Mouse (Mus musculus) hindbrain, embryonic 11.5 days (tissue): ENCODE results near the gene Zxdc. TPM values are rescaled to one million over a fixed set of nuclear protein-coding genes. Genes with fewer than 3 reads are reported as not detected.

Experiments used
- ATAC-seq: fragments of 200-750 bp; cut with Nextera tagmentation; 2 replicates; pipeline ENCODE4 v1.8.0; 2017; ENCODE audit warnings: mild to moderate bottlenecking, moderate TSS enrichment, moderate library complexity; ENCODE audit not compliant: low FRiP score
- DNase-seq: peaks from one replicate; pipeline ENCODE4 v3.0.0-alpha.2; 2015; ENCODE audit warnings: low spot score
- H3K27ac ChIP-seq: fragments of 300-500 bp; sonication (generic); 2 replicates; pipeline ENCODE4 v1.5.1; 2014; ENCODE audit warnings: mild to moderate bottlenecking, low read depth, low read length
- H3K27me3 ChIP-seq: fragments of 300-500 bp; sonication (generic); 2 replicates; pipeline ENCODE4 v1.6.1; 2014; ENCODE audit warnings: mild to moderate bottlenecking, low read length, moderate library complexity, mixed read lengths; ENCODE audit not compliant: control insufficient read depth, insufficient read depth
- H3K36me3 ChIP-seq: fragments of 300-500 bp; sonication (generic); 2 replicates; pipeline ENCODE4 v1.6.1; 2014; ENCODE audit warnings: mild to moderate bottlenecking, low read length, moderate library complexity, mixed read lengths; ENCODE audit not compliant: control insufficient read depth, insufficient read depth
- H3K4me1 ChIP-seq: fragments of 300-500 bp; sonication (generic); replicated peaks from 2 replicates; pipeline ENCODE4 v1.6.1; 2014; ENCODE audit warnings: low read length, mixed read lengths; ENCODE audit not compliant: control insufficient read depth, insufficient read depth
- H3K4me2 ChIP-seq: fragments of 300-500 bp; sonication (generic); replicated peaks from 2 replicates; pipeline ENCODE4 v1.6.1; 2014; ENCODE audit warnings: mild to moderate bottlenecking, low read depth, low read length
- H3K4me3 ChIP-seq: fragments of 300-500 bp; sonication (generic); 2 replicates; pipeline ENCODE4 v1.5.1; 2014; ENCODE audit warnings: low read depth, low read length
- H3K9ac ChIP-seq: fragments of 300-500 bp; sonication (generic); 2 replicates; pipeline ENCODE4 v1.6.1; 2014; ENCODE audit warnings: low read depth, low read length
- H3K9me3 ChIP-seq: fragments of 300-500 bp; sonication (generic); 2 replicates; pipeline ENCODE4 v1.6.1; 2016; ENCODE audit warnings: low read length; ENCODE audit not compliant: control insufficient read depth
- whole genome bisulfite sequencing: fragments of 180-500 bp; shearing (Covaris S2); extraction: QIAGEN DNeasy Blood & Tissue Kit; methylation state at CpG from one replicate; pipeline ENCODE4 v1.1.7; 2014; 5-methylcytosine and 5-hydroxymethylcytosine counted together
- polyA plus RNA-seq: library from polyadenylated mRNA; unstranded; fragments of >200 nt; fragmentation: Nextera tagmentation; extraction: Ambion mirVana; gene quantifications from 2 replicates; pipeline ENCODE4 v1.2.1, GENCODE M21; 2014

Gene Zxdc
- 10.4 and 11.5 TPM in 2 replicates for polyA plus RNA-seq

DNA sequence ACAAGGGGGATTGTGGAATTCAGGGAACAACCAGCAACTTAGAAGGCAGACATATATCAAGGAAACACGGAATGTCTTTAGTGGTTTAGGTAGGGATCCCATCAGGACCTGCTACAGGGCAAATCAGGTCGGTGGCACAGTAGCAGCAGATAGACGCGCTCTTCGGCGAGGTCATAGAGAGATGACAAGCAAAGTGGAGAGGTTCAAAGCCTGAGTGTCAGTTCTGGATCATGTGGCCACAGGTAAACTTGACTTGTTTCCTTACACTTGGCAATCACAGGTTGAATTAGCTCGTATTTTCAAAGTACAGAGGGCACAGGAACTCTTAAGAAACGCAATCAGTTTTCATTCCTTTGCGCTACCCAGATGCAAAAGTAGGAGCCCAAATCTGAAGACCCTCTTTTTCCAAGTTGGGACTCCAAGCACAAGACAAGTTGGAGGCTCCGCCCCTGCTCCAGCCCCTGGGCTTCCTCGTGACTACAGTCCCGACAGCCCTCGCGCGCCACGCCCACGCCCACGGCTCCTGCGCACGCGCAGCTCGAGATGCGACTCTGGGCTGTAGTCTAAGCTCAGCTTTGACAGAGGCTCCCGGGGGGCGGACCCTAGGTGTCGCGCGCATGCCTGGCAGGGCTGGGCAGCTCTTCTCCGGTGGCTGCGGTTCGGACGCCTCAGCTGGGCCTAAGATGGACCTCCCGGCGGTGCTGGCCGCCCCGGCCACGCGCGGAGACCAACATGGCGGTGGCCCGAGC lies at the start of gene Zxdc:
TSS of gene Zxdc (plus strand) at position 517 of the 749 bp plus-strand sequence.
- H3K27ac ChIP-seq: peak within 1 kb of the TSS; percentile 73
- peaks cover 6% of the 10 kb centered on the region; the same call in 1 of the 2 replicates for H3K4me1 ChIP-seq
- H3K27me3 ChIP-seq: no peaks in the 10 kb centered on the region
- peak within 1 kb of the TSS; percentile 96 for H3K4me2 ChIP-seq
- no peaks in the 10 kb centered on the region for H3K9me3 ChIP-seq
- peaks cover 5% of the 10 kb centered on the region; the same call in 1 of the 2 replicates for H3K36me3 ChIP-seq
- WGBS: 6% methylated on average over 38 of the region's 41 CpGs
- ATAC-seq (peak; percentile 97), DNase-seq (peak; percentile 99)
- peak within 1 kb of the TSS; percentile 85 for H3K9ac ChIP-seq
- peak within 1 kb of the TSS; percentile 96 for H3K4me3 ChIP-seq

DNA sequence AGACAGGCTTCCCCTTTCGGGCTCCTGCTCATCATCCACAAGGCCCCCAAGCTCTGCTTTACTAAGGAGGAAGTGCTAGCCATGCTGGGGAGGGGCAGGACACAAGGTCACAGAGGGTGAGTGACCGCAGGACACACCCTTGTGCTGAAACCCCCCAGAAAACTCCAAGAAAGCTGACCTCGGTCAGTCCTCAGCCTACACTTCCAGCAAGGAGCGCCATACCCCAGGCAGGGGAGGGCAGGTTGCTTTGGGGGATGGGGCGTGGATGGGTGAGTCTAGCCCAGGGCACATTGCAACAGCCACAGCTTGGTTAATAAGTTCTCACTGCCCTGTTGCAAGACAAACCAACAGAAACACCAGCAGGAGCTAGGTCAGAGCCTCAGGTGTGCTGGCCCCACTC lies 48.9 kb upstream of the Zxdc start:
- H3K9me3 ChIP-seq: no peaks in the 10 kb centered on the region
- WGBS: 79% methylated on average over 5 of the region's 5 CpGs
- H3K4me3 ChIP-seq: no peak overlapping the region
- H3K36me3 ChIP-seq: no peaks in the 10 kb centered on the region
- H3K27me3 ChIP-seq: no peaks in the 10 kb centered on the region
- ATAC-seq: no peak
- DNase-seq: no peak
- no peaks in the 10 kb centered on the region for H3K4me1 ChIP-seq
- no peak overlapping the region for H3K4me2 ChIP-seq
- H3K27ac ChIP-seq: no peak overlapping the region
- no peak overlapping the region for H3K9ac ChIP-seq

DNA sequence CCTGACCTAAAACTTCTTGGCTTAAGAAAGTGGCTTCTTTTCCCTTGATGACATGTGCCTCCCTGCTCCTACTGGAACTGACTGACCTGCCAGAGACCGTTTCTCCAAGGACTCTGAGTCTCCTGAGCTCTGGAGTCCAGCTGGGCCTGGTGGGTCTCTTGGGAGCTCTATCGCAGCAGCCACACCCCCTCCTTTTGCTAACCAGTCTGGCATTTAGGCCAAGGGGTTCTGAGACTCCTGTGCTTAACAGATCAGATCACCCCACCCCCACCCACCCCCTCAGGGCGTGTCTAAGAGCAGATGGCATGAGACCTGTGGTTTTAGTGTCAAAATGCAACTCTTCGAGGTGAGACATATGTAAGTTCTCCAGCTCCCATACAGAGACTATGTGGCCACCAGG lies 47.5 kb upstream of the Zxdc start:
- Histone ChIP-seq H3K27ac (no peak overlapping the region), H3K4me1 (no peaks in the 10 kb centered on the region), H3K4me3 (no peak overlapping the region), H3K9me3 (no peaks in the 10 kb centered on the region), H3K4me2 (no peak overlapping the region), H3K36me3 (no peaks in the 10 kb centered on the region), H3K9ac (no peak overlapping the region), H3K27me3 (no peaks in the 10 kb centered on the region)
- DNase-seq: no peak
- ATAC-seq: no peak
- WGBS: 50% methylated on average over 4 of the region's 4 CpGs

DNA sequence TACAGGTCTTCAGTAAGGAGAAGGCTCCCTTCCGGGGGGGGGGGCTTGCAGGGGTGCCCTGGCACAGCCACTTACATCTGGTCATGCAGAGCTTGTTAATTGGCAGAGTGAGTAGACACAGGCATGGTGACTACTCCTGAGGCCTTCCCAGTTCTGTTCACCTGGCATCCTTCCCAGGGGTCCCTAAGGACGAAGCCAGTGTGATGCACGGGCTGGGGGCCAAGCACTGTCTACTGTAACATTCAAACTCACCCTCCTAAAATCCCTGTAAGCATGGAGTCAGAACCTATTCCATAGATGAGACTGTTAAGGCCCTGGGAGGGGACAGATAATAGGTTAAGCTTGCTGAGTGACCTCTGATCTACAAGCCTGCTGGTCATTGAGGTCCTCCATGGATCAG lies 45.3 kb upstream of the Zxdc start:
- 78% methylated on average over 3 of the region's 3 CpGs for WGBS
- no peaks in the 10 kb centered on the region for H3K36me3 ChIP-seq
- H3K9ac ChIP-seq: no peak overlapping the region
- ATAC-seq (no peak), DNase-seq (no peak)
- H3K4me3 ChIP-seq: no peak overlapping the region
- H3K27ac ChIP-seq: no peak overlapping the region
- H3K4me2 ChIP-seq: no peak overlapping the region
- H3K4me1 ChIP-seq: no peaks in the 10 kb centered on the region
- H3K27me3 ChIP-seq: no peaks in the 10 kb centered on the region
- no peaks in the 10 kb centered on the region for H3K9me3 ChIP-seq

DNA sequence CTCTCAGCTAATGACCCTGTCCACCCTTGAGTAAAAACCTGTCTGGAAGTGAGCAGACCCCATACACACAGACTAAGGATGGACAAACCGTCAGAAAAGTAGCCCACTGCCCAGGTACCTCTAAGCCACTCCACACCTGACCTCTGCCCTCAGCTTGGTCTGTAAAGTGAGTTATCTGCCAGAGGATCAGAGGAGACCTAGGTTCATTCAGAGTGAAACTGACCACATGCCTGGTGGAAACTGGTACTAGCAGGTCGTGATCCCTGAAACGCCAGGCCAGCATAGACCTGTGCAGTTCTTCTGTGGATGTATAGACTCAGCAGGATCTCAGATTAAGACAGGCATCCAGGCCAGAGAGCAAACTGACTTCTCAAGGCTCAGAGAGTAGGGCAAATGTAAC lies 44.8 kb upstream of the Zxdc start:
- WGBS: 71% methylated on average over 3 of the region's 3 CpGs
- H3K4me2 ChIP-seq: no peak overlapping the region

DNA sequence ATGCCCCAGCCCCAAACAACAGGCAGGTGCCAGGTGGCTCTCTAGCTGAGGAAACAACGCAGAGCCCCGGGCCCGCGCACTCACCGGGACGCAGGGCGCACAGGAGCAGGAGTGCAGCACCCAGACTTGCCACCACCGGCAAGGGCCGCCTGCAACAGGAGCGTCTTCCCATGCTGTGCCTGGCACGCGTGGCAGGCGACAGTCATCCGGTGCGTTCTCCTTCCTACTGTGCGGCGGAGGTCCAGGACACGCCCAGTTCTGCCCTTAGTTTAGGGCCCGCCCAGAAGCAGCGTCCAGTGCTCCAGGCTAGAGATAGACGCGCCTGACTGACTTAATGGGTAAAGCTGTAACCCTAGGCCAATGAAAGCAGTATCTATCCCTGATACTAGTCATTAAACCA lies 44.3 kb upstream of the Zxdc start, which contains the start of gene Chst13:
TSS of gene Chst13 (minus strand) at position 195 of the 400 bp plus-strand sequence.
- DNase-seq (peak; percentile 25), ATAC-seq (0 out of 2 replicates have a peak, but pooled peaks have one; percentile 31)
- H3K36me3 ChIP-seq: no peaks in the 10 kb centered on the region
- no peaks in the 10 kb centered on the region for H3K9me3 ChIP-seq
- WGBS: 9% methylated on average over 22 of the region's 22 CpGs
- H3K27ac ChIP-seq: no peak within 1 kb of the TSS
- peak within 1 kb of the TSS; percentile 26; the same call in 1 of the 2 replicates for H3K4me2 ChIP-seq
- no peaks in the 10 kb centered on the region for H3K4me1 ChIP-seq
- no peak within 1 kb of the TSS for H3K4me3 ChIP-seq
- no peaks in the 10 kb centered on the region for H3K27me3 ChIP-seq
- no peak within 1 kb of the TSS for H3K9ac ChIP-seq

More for the DNA sequence above, 44.8 kb upstream of the Zxdc start:
- no peak overlapping the region for H3K27ac ChIP-seq
- ATAC-seq (no peak), DNase-seq (no peak)
- H3K9me3 ChIP-seq: no peaks in the 10 kb centered on the region
- no peak overlapping the region for H3K9ac ChIP-seq
- no peaks in the 10 kb centered on the region for H3K4me1 ChIP-seq
- H3K36me3 ChIP-seq: no peaks in the 10 kb centered on the region
- no peaks in the 10 kb centered on the region for H3K27me3 ChIP-seq
- no peak overlapping the region for H3K4me3 ChIP-seq

DNA sequence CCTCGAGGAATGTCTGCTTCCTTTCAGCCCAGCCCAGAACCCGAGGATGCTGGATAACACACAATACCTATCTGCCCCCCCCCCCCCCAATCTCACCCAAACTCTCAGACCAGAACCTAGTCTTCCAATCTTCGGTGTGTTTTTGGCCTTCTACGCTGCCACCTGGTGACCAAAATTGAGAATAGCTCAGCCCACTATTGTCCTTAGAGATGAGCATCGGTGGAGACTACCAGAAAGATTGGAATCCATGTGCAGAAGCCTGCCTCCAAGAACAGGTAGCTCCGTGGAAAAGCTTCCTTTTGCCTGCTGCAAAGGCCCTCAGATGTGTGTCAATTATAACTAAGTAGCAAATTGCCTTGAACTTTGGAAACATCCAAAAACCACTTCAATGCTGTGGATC lies 41.6 kb upstream of the Zxdc start:
- Histone ChIP-seq H3K27me3 (no peaks in the 10 kb centered on the region), H3K27ac (no peak overlapping the region), H3K4me1 (no peaks in the 10 kb centered on the region), H3K4me3 (no peak overlapping the region), H3K9me3 (no peaks in the 10 kb centered on the region), H3K4me2 (no peak overlapping the region), H3K36me3 (no peaks in the 10 kb centered on the region), H3K9ac (no peak overlapping the region)
- ATAC-seq (no peak), DNase-seq (peak; percentile 35)
- WGBS: 30% methylated on average over 6 of the region's 6 CpGs

DNA sequence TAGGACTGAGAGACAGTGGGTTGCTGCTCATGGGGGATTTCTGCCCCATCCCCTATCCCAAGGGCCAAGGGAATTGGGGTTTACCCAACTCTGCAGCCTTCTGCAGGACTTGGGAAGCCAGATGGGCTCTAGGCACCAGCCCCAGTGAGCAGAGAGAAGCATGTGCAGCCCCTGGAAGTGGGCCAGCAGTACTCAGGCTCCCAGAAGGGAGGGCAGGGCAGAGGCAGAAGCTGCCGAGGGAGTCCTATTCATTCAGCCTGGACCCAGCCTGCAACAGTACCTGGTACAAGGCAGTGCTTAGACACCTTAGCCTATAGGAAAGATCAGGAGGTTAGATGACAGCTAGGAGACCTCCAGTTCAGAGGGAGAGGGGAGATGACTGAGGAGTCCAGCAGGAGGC lies 39.3 kb upstream of the Zxdc start:
- no peak for DNase-seq
- Histone ChIP-seq H3K4me3 (no peak overlapping the region), H3K27me3 (no peaks in the 10 kb centered on the region), H3K9me3 (no peaks in the 10 kb centered on the region), H3K4me1 (no peaks in the 10 kb centered on the region), H3K4me2 (no peak overlapping the region), H3K9ac (no peak overlapping the region), H3K27ac (no peak overlapping the region), H3K36me3 (no peaks in the 10 kb centered on the region)
- ATAC-seq: no peak
- 56% methylated on average over 1 of the region's 1 CpGs for WGBS
